Mouse (Mus musculus) erythroblast, embryonic 14.5 days (primary cell): ENCODE measurements around the gene Ntn5.

Experiments
- GATA1 ChIP-seq: IDR thresholded peaks from 2 replicates; pipeline ENCODE4 v1.6.1; 2012; ENCODE audit warnings: low read length, inconsistent platforms, mixed read lengths
- TAL1 ChIP-seq: IDR thresholded peaks from 3 replicates; pipeline ENCODE4 v1.6.1; 2012; ENCODE audit warnings: low read length, inconsistent platforms, mixed read lengths

DNA sequence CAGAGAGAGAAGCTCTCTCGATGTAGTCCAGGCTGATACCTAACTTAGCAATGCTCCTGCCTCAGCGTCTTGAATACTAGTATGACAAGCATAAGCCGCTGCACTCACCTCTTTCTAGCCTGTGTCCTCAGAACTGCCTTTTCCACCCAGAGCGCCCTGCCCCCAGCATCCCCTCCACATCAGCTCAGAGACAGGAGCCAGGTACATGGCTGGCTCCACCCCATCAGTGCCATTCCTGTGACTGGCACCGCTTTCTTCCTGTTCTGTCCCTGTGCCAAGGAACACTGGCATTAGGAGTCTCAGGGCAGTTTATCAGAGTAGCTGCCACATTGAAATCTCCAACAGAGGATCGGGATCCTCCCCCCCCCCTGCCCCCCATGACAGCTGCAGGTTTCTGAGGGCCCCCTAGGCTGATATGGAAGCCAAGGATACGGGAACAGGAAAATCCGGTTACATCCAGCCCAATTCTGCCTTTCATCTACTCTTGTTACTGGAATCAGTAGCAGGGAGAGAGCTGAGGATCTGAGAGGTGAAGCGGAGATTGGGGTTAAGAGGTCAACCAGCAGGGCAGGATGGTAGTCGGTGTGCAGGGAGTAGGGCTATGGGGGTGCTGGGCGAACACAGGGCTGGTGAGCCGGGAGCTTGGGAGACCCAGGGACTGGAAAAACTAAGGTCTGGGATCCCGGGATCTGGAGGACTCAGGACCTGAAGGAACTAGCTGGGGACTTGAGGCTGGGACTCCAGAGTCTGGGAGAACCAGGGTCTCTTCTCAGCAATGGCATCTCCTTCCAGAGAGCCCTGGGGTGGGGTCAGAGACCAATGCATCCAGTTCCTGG is 18.3 kb upstream of the Ntn5 start:
- TF ChIP-seq GATA1 (no peak), TAL1 (no peak)
